Mouse (Mus musculus) brain, adult 10 weeks (tissue): ENCODE results near the gene Olfr577. TPM values are rescaled to one million over a fixed set of nuclear protein-coding genes. Genes with fewer than 3 reads are reported as not detected.

ENCODE experiments used
- polyA plus RNA-seq: library from polyadenylated mRNA; stranded (reverse); fragments of 350-450 nt; fragmentation: Illumina TruSeq; extraction: RNeasy Lipid Tissue Mini Kit (QIAGEN cat#74804); gene quantifications from one replicate; pipeline ENCODE4 v1.2.3, GENCODE M21; 2015; ENCODE audit warnings: low read depth, low replicate concordance

Gene Olfr577
- polyA plus RNA-seq, result not detected

DNA sequence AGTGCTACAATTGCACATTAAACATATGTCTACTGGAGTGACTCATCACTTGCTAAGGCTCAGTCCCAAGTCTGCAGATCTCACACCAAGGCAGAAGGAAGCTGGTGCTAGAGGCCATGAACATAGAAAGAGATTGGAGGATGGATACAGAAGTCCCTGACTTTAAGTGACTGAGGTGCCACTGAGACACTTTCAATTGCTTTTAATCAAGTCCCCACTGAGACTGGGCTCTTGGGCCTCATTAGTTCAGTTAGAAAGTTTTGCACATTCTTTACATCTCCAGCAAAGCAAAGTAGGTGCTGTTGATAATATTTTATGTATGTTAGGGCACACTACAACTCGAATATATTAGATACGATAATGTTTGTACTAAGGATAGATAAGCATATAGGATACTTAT lies at the start of gene Olfr577:
Gene Olfr577, minus strand, starts transcription at position 101 of the 400 bp plus-strand sequence.

DNA sequence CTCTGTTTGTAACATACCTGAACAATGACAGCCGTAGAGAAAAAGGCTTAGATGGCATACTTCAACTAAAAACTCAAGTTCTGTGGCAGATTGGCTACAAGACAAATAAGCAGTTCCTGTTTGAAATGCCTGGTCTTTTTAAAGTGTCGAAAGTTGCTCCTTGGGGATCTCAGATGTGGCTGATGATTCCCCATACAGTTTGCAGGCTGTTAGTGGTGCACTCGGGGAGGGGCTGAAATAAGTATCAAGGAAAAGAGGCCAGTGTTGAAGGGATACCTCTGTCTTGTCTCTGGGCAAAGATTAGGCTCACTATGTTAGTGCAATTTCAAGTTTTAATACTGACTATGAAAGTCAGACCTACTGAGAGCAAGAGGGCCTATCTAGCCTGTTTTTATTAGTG lies 13.5 kb upstream of the Olfr577 start, which contains the start of gene Olfr578:
Gene Olfr578, minus strand, starts transcription at position 101 of the 400 bp plus-strand sequence.

GRCm38 (mm10) chr7:102962360-102962759 lies 13.4 kb downstream of the Olfr577 start, which contains the start of gene Olfr576:
Olfr576 (plus strand) TSS chr7:102962660.

DNA sequence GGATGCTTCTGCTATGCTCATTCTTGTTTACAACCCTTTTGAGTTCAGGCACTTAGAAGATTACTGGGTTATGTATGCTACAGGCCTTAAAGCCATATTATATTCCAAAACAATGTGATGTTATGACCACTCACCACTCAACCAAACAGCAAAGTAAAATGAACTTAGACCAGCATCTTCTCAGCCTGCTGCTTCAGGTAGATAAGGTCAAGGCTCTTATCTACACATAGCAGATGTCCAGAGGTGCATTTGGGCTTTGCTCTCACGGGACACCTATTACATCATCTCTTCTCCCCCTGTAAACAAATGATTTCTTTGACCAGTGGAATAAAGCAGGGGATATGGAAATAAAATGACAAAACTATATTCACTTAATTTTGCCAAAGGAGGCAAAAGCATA lies 17.1 kb downstream of the Olfr577 start, which contains the start of gene Olfr575:
Gene Olfr575, minus strand, starts transcription at position 183 of the 400 bp plus-strand sequence.

GRCm38 (mm10) chr7:102948167-102948566 lies 27.6 kb downstream of the Olfr577 start, which contains the start of gene Olfr574:
Olfr574 (plus strand) TSS chr7:102948467.

DNA sequence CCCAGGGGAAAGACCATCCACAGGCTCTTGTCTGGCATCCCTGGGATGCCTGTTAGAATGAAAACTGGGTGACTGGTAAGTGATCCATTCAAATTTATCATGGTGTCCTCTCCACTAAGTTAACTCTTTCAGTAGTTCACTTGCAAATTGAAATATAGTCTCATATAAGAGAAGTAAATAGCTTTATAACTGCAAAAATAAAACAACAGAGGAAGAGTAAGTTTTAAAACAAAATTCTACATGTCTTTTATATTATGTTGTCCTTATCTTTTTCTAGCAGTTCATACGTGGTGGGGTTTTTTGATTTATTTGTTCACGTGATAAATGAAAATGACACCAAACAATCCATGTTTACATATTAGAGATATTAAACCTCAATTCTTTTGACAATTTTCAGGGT lies 33.3 kb downstream of the Olfr577 start, which contains the start of gene Olfr573-ps1:
Gene Olfr573-ps1, minus strand, starts transcription at position 101 of the 400 bp plus-strand sequence.

GRCm38 (mm10) chr7:102924109-102924508 lies 51.6 kb downstream of the Olfr577 start, which contains the start of gene Olfr572:
Olfr572 (plus strand) TSS chr7:102924409.

Other genes with a start within 250 kb of the Olfr577 start
- not detected for gene Olfr559, start 248.5 kb downstream of the Olfr577 start, polyA plus RNA-seq
- 0.33 TPM for gene Olfr560, start 216.6 kb downstream of the Olfr577 start, polyA plus RNA-seq
- gene Olfr78, start 216.5 kb downstream of the Olfr577 start, polyA plus RNA-seq, result 1.1 TPM
- gene Olfr561, start 204.7 kb downstream of the Olfr577 start, polyA plus RNA-seq, result not detected
- gene Olfr564, start 172.5 kb downstream of the Olfr577 start, polyA plus RNA-seq, result not detected
- not detected for gene Olfr566, start 117.2 kb downstream of the Olfr577 start, polyA plus RNA-seq
- gene Olfr568, start 98.8 kb downstream of the Olfr577 start, polyA plus RNA-seq, result not detected
- gene Olfr569, start 85.1 kb downstream of the Olfr577 start, polyA plus RNA-seq, result not detected
- gene Olfr570, start 81.4 kb downstream of the Olfr577 start, polyA plus RNA-seq, result not detected
- gene Olfr571, start 58.4 kb downstream of the Olfr577 start, polyA plus RNA-seq, result not detected
- gene Olfr572, start 51.5 kb downstream of the Olfr577 start, polyA plus RNA-seq, result not detected
- not detected for gene Olfr573-ps1, start 33.4 kb downstream of the Olfr577 start, polyA plus RNA-seq
- gene Olfr574, start 27.5 kb downstream of the Olfr577 start, polyA plus RNA-seq, result not detected
- gene Olfr575, start 17.2 kb downstream of the Olfr577 start, polyA plus RNA-seq, result not detected
- gene Olfr576, start 13.3 kb downstream of the Olfr577 start, polyA plus RNA-seq, result not detected
- gene Olfr578, start 13.4 kb upstream of the Olfr577 start, polyA plus RNA-seq, result not detected
- gene Olfr582, start 62.1 kb upstream of the Olfr577 start, polyA plus RNA-seq, result not detected
- gene Olfr583, start 75.4 kb upstream of the Olfr577 start, polyA plus RNA-seq, result not detected
- gene Olfr584, start 105.9 kb upstream of the Olfr577 start, polyA plus RNA-seq, result not detected
- gene Olfr585, start 121.8 kb upstream of the Olfr577 start, polyA plus RNA-seq, result not detected
- not detected for gene Olfr586, start 149.7 kb upstream of the Olfr577 start, polyA plus RNA-seq
- gene Olfr588-ps1, start 164.9 kb upstream of the Olfr577 start, polyA plus RNA-seq, result not detected
- not detected for gene Olfr589, start 180.4 kb upstream of the Olfr577 start, polyA plus RNA-seq
- not detected for gene Olfr591, start 202.4 kb upstream of the Olfr577 start, polyA plus RNA-seq
- gene Olfr592, start 208.9 kb upstream of the Olfr577 start, polyA plus RNA-seq, result not detected
- not detected for gene Olfr593, start 235.9 kb upstream of the Olfr577 start, polyA plus RNA-seq
- not detected for gene Olfr594, start 241.1 kb upstream of the Olfr577 start, polyA plus RNA-seq